Mouse (Mus musculus): Measurements from ENCODE around the gene Prkce.

The Prkce gene

DNA sequence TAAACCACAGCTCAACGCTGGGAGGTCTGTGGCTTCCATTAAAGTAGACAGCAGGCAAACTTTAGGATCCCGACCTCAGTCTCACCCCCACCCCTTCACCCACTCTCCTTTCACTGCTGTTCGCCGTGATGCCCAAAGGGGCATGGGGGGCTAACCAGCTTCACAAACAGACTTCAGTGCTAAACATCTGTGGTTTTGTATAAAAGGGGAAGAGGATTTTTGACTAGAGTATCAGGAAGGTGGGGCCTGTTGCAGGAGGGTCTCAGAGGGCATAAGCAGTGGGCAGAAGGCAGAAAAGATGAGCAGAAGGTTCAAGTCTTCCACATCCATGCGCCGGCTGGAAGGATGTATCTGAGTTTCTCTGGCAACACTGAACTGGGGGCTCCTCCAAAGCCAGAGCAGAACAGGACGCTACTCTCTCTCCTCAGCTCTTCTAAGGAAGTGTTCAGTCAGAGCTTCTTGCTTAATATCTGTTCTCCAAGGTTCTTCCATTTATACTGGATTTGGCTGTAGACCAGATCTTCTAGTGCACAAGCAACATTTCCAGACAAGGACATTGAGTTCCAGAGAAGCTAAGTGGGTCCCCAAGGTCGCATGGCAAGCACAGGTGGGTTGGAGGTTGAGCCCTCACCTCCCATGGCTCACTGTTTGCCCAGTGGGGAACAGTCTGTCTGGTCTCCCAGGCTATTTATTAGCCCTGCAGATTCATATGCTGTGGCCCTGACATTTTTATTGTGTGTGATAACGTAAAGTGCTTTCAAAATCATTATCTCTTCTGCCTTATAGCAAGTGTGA lies 2.8 kb downstream of the Prkce start:
- in situ Hi-C loops (cut with MboI, MseI): no loop called here

DNA sequence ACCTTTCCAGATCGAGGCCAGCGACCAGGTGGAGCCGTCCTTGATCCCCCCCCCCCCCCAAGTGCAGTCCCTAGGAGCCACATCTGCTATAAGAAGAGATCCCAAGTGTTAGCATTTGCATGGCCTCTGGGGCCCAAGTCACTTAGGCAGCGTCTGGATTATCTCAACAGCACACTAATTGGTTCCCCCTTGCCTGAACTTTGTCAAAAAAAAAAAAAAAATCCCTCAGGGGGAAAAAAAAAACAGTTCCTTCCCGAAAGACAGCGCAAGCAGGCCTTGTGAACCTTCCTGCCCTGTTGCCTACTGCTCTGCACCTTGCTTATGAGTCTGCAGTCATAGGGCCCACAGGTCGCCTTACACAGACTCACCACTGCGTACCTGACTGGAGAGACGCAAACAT lies 7.9 kb downstream of the Prkce start:
- in situ Hi-C loops (cut with MboI, MseI): no loop called here

DNA sequence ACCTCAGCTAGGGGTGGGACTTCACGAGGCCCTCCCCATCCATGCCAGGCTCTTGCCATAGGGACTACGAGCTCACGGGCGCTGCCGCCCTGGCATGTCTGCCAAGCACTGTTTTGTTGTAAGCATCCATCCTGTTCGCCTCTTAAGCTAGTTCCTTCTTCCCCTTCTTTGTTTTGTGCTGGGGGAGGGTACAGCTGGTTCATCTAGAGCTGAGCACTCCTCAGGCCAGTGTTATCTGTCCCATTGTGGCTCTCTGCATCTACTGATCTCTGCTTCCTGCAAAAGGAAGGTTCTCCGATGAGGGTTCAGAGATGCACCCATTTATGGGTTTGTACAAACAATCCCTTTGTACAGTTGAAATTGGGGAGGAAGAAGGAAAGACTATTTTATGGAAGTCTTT lies 9.1 kb downstream of the Prkce start:
- in situ Hi-C loops (cut with MboI, MseI): no loop called here

DNA sequence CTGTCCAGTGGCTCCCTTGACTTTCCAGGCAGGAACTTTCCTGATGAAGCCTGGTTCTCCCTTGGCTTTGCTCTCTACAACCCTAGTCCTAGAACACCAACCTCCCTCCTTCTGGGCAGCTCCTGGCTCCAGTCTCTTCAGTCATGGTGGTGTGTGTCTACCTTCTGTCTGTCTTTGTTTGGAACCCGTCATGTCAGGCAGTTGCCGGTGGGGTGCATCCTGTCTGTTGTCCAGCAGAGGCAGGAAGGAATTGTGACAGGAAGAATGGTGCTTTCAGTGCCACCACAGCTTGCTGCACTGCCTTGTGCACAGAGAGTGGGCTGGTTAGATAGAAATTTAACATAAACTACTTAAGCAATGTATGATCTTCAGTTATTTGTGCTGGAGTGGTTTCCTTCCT lies 16.2 kb downstream of the Prkce start:
- in situ Hi-C loops (cut with MboI, MseI): no loop called here

DNA sequence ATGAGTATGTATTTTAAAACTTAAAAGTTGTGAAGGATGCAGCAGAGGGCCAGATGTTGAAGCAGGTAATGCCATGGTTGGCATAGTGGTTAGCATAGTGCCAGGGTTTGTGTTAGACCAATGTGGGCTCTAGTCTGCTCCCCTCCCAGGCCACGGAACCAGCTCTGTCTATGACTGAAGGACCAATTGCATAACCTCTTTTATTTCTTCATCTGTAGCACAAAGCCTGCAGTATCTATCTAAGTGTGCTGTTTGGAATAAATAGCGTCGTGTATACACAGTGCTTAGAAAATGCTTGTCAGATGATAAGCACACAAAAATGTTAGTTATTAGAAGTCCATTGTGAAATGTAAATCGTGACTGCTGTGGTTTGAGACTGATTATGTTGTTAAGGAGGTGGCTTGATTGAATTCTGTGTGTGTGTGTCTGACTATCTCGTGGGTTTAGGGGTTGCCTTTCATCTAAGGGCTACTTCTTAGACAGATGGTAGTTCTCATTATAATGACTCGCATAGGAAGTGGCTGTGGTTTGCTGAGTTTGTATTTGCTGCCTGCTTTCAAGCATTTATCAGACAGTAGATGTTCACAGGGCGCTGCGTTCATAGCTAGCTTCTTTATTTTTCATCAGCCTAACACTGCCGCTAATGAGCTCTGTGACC lies 17.1 kb downstream of the Prkce start:
- in situ Hi-C loops (cut with MboI, MseI): no loop called here

DNA sequence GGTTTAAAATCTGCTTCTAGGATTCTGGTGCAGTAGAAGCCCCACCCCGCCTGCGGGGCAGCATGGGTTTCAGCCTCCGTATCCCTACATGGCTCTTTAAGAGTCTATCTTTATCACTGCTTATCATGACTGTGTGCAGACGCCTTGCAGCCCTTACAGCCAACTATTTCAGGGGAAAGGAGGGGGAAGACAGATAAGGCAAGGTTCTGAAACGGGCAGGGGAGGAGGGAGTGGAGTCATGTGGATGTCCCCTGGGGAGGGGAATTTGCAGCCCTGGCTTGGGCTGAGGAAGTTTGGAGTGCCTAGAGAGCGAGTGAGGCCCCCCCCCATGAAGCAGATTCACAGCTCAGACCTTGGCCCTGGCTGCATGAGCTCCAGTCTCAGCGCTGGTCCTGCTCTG lies 18.0 kb downstream of the Prkce start:
- in situ Hi-C loops (cut with MboI, MseI): no loop called here

DNA sequence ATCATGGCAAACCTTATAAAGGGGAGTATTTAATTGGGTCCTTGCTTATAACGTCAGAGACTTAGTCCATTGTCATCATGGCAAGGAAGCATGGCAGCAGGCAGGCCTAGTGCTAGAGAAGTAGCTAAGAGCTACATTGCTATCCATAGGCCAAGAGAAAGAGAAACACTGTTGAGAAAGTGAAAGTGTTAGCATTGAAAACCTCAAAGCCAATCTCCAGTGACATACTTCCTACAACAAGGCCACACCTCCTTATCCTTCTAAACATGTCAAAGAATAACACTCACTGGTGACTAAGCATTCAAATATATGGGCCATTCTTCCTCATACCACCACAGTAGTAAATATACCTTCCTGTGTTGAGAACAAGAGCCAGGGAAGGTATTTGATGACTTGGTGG lies 20.2 kb downstream of the Prkce start:
- in situ Hi-C loops (cut with MboI, MseI): no loop called here

DNA sequence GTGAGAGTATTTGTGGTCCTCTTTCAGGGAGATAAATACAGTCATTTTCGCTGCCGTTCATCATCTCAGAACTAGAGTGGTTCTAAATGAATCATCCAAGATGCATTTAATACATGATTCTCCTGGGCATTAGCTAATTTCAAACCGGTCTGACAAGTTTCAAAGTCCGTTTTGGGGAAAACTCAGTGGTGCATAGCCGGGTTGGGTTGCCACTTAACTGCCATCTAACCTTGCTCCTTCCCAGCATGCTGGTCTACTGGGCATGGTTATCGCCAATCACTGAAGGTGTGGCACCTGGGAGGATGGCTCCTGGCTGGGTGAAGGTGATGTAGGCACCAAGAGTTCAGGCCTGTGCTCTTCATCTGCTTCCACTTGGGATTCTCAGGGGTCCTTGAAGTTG lies 26.4 kb downstream of the Prkce start:
- in situ Hi-C loops (cut with MboI, MseI): no loop called here

DNA sequence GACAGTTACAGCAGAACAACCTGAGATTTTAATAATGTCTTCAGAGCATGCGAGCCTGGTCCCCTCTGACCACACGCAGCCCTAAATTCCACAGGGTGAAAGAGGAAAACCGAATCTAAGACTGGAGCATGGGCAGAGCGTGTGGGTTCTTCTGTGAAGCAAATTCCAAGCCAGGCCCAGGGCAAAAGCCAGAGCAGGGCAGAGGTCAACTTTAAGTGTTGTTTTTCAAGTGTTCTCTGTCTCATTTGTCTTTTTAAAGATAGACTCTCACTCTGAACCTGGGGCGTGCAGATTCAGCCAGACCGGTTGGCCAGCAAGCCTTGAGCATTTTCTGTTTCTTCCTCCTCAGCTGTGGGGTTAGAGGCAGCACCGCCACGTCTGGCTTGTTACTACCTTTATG lies 27.3 kb downstream of the Prkce start:
- in situ Hi-C loops (cut with MboI, MseI): no loop called here

DNA sequence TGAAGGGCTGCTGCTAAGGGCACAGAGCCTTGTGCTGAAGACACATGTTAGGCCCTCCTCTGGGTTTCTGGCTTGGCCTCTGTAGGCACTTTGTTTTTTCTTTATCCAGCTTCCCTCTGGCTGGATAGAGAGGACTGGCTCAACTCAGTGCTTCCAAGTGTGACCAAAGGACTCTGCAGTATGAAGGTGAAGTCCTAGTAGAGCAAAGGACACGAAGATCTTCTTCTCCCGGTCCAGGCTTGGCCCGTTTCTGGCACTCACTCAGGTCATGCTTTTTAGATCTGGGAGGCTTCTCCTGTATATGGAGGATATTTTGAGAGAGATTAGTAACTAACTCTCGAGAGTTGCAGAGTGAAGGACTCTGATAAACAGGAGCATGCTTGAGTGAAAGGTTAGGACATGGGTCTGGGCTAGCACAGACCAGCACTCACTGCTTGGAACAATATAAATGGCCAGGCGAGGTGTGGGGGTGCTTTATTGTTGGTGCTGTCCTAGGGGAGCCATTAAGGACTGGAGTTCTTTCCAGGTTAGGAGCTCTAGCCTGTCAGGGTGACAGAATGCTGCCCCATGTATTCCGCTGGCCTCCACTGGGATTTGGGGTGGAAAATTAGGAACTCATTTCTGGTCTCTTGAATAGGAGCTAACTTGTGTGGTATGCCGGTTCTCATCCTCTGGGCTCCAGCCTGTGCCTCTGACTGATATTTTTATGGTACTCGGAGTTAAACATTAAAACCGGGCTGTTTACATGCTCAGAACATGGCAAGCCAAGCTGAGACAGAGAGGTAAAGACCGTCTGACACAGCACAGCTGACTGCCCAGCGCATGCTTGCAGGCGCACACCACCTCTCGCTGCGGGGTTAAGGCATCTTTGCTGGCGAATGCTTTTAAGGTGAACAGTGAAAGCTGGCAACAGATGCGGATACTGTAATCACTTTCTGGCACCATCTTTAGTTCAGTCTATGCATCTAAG lies 31.2 kb downstream of the Prkce start:
- in situ Hi-C loops (cut with MboI, MseI): no loop called here

DNA sequence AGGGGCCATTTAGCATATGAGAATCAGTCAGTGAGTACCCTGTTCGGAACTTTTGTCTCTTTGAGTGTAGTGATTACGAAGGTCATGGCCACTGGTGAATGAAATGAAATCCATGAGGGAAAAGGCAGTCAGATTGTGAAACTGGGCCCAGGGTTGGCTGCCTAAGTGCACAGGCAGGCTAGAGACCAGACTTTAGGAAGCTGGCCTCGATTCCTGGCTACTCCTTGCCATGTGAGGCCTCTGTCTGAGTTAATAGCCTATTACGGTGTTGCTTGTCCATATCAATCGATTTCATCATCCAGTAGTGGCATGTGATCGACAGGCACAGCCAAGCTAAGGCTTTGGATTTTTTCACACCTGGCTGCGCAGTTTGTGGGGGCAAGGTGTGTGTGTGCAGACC lies 34.4 kb downstream of the Prkce start:
- in situ Hi-C loops (cut with MboI, MseI): no loop called here

DNA sequence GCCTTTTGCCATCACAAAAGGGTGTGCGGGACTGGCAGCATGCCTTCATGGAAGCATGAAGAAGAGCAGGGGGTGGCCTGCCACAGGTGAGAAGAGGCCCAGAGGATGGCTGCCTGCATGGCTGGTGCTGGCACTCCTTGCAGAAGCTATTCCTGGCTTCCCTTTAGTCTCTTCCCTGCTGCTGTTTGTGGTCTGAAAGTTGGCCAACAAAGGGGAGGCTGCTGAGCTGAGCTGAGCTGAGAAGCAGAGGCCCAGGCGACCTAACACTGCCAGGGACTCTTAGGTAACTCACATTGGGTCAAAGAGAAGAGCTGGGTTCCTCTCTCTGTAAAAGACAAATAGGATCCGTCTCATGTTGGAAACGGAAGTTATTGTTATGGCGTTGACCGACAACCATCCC lies 35.4 kb downstream of the Prkce start:
- in situ Hi-C loops (cut with MboI, MseI): no loop called here

DNA sequence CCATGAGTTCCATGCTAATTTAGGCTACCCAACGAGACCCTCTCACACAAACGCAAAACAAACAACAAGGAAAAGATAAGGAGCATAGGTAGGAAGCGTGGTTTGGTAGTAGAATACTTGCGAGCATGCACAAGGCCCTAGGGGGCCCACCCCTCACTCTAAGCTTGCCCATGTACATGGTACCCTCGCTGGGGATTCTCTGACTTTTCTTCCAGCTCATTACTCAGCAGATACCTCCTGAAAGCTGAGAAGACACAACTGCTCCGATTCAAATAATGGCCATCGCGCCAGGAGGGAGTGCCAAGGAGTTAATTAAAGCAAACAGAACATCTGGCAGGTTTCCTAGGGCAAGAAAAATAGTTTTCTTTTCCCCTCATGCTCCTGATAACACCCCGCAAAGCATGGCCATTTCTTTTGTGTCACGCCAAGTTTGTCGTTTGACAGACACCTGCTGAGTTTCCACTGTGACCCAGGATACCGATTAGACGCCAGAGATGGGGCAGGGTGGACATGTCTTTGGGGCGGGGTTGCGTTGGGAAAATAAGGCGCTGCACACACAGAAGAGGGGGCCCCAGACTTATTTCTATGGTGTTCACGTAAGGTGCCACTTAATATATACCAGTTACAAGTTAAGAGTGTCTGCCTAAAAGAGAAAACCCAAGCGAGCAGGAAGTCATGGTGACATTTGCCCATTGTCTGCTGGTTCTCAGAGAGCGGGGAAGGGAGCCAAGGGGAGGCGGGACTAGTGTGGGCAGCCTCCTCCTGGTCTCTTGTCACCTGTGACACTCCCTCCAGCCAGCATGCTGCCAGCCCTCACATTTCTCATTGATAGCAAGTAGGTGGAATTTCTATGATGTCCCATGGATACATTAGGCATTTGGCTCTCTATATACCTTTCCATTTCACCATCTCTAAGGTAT lies 36.2 kb downstream of the Prkce start:
- in situ Hi-C loops (cut with MboI, MseI): no loop called here

DNA sequence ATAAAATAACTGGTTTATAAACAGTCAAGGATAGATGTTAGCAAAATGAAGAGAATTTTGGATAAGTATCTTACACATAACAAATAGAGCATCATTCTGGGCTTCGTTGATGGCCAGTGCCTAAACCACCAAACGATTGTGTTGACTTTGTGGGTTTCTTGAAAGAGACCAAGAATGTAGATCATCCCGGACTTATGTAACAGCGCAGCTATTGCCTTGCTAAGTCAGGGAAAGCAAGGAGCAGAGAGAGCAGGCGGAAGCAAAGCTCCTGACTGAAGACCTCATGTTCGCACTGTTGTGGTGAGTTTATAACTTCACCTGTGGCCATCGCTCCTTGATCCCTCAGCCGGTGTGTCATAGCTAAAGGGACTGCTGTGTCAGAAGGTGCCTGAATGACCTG lies 38.7 kb downstream of the Prkce start:
- in situ Hi-C loops (cut with MboI, MseI): no loop called here

DNA sequence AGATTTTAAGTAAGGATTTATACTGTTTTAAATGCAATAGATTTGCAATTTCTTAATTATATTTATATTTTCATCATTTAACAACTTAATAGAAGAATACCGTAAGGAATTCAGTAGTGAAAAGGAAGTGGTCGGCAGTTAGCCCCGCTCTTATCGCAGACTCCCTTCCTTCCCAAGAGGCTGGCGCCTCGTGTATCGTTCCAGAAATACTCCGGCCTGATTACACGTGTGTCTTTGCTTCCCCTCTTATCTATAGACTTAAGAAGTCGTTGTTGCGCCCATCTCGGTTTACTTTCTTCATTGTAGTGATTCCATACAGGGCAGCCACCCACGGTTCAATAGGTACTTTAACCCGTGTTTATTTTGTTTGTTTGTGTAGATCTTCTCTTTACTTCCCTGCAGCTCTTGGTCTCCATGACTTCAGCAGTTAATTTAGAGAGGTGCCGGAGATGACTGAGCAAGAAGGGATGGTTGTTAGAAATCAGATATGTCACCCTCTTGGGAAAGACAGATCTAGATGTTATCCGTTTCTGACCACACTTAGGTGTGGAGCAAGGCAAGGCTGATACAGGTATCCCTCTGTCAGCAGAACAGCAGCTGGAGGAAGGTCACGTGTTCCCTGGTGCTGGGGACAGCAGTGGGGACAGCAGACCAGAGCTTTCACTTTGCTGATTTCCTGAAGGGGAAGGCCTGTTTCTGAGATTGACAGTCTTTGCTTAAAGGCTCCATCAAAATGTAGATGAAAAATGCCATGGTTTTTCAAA lies 40.7 kb downstream of the Prkce start:
- in situ Hi-C loops (cut with MboI, MseI): no loop called here

DNA sequence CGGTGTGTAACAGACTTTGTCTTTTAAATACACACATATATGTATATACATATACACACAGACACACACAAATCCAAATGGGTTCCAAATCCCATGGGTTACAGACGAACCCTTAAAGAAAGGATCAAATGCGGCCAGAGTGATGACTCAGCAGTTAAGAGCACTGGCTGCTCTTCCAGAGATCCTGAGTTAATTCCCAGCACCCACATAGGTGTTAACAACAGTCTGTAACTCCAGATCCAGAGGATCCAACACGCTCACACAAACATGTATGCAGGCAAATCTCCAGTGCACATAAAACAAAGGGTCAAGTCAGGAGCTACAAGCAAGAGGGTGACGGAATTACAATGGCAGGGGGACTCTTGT lies 41.2 kb downstream of the Prkce start:
- in situ Hi-C loops (cut with MboI, MseI): no loop called here

DNA sequence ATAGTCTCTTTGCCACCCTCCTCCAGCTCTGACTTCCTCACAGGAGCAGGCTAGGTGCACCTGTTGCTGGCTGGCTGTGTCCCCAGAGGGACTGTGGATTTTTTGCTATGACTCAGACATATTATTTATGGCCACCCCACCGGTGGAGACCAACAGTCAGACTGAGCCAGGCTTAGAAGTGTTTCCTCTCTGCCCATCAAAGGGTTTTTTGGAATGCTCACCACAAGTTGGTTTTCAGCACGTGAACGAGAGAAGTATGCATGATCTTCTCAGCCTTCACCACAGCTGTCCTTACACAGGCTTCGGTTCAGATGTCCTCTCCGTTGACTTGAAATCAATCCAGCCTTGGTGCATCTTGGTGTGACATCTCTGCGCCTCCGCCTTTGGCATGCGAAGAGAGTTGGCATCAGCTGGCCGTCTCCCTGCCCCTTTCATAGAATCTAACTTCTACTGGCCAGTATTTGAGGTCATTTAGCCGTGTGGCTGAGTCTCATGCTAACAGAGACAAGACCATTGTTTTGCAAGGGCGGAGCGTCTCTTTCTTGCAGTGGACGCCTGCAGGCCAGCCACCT lies 42.2 kb downstream of the Prkce start:
- in situ Hi-C loops (cut with MboI, MseI): no loop called here

DNA sequence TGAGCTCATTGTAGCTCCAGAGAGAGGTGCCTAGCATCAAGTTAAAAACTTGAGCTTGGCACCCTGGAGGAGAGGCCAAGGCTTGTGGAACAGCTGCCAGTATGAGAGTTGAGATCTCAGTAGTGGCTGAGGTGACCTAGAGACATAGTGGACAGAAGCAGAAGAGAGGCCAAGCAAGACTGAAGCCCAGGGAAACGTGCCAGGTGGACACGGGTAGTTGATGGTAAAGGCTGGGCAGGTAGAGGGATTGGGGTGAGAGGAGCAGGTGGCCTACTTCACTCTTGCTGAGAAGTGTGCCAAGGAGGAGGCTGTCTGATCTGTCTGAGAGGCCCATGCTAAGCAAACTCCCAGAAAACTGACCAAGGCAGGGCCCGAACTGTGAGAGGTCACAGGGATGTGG lies 44.6 kb downstream of the Prkce start:
- in situ Hi-C loops (cut with MboI, MseI): no loop called here

DNA sequence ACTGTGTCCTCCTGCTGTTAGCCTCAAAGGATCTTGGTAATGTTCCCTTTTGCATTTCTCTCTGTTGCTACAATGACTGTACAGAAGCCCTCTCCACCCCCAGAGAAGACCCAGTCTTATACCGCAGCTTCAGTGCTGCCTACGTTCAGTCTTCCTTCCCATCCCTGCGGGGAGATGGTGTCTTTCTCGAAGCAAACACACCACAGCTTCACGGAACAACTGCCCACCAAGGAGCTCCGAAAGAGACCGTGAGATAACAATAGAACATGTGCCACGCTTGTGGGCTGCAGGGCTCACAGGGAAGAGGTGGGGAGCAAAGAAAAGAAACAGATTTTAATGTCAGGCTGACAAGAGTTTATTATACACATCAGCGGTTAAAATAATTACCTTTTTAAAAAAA lies 46.7 kb downstream of the Prkce start:
- in situ Hi-C loops (cut with MboI, MseI): no loop called here

DNA sequence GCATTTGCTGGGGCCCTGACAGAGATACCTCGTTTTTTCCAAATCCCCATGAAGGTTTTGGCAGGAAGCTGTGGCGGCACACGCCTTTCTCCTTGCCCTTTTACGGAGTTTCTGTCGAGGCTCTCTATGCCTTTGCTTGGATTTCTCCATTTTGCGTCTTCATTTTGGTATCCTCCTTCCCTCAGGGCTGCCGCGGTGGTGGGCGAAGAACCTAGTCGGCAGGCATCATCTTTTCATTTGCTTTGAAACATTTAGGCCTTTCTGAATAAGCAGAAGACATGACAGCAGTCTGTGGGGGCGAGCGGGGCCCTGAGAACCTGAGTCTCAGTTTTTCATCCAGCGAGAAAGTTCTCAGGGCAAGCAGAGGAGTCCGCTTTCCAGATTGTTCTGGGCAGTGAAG lies 47.2 kb downstream of the Prkce start:
- in situ Hi-C loops (cut with MboI, MseI): no loop called here
